Mouse (Mus musculus) cortical plate, adult 2 months (tissue): ENCODE measurements around the gene Lyg1. TPM values are rescaled to one million over a fixed set of nuclear protein-coding genes. Genes with fewer than 3 reads are reported as not detected.

Experiments
- H3K27ac ChIP-seq: fragments of 200-500 bp; 2 replicates; pipeline ENCODE4 v1.5.1; 2012; ENCODE audit warnings: low read length, control low read depth, inconsistent platforms; ENCODE audit not compliant: insufficient read depth
- H3K4me1 ChIP-seq: fragments of 200-500 bp; 2 replicates; pipeline ENCODE4 v1.6.1; 2011; ENCODE audit warnings: low read length; ENCODE audit not compliant: control insufficient read depth, insufficient read depth
- H3K4me3 ChIP-seq: fragments of 200-500 bp; 2 replicates; pipeline ENCODE4 v1.5.1; 2011; ENCODE audit warnings: mild to moderate bottlenecking, low read length, control low read depth; ENCODE audit not compliant: insufficient read depth
- CTCF ChIP-seq: fragments of 200-500 bp; IDR thresholded peaks from 2 replicates; pipeline ENCODE4 v1.5.1; 2011; ENCODE audit warnings: mild to moderate bottlenecking, control low read depth, low read length; ENCODE audit not compliant: insufficient read depth; ENCODE audit errors: extremely low read depth
- POLR2A ChIP-seq: fragments of 200-500 bp; IDR thresholded peaks from 2 replicates; pipeline ENCODE4 v1.6.1; 2011; ENCODE audit warnings: mild to moderate bottlenecking, low read length, control low read depth; ENCODE audit not compliant: insufficient read depth; ENCODE audit errors: extremely low read depth
- polyA plus RNA-seq: library from polyadenylated mRNA; depleted of rRNA; stranded (reverse); fragments of >200 nt; gene quantifications from 2 replicates; pipeline ENCODE4 v1.2.3, GENCODE M21; 2012; rRNA removed

Lyg1 gene
- polyA plus RNA-seq, result not detected in 2 replicates

DNA sequence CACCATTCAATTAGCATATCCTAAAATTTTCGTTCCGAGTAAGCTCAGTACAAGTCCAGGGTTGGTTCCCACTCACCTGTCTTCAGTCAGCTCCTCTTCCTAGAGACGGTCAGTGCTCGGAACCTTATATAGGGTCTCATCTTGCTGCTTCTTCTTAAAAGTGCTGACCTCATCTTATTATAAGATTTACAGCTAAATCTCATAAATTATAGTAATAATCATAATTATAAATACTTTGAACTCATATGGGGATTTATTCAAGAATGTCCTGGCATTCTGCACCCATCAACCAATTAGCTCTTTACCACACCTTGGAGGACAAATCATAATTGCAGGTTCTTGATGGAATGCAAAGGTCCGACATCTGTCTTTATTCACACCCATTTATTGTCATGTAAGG, at the start of gene Lyg1:
Lyg1 (minus strand) TSS at position 101 of the 400 bp plus-strand sequence.
- no peak within 1 kb of the TSS for H3K27ac ChIP-seq
- H3K4me3 ChIP-seq, result no peak within 1 kb of the TSS
- no peaks in the 10 kb centered on the region for H3K4me1 ChIP-seq
- TF ChIP-seq CTCF, result no peak
- no peak for TF ChIP-seq POLR2A

DNA sequence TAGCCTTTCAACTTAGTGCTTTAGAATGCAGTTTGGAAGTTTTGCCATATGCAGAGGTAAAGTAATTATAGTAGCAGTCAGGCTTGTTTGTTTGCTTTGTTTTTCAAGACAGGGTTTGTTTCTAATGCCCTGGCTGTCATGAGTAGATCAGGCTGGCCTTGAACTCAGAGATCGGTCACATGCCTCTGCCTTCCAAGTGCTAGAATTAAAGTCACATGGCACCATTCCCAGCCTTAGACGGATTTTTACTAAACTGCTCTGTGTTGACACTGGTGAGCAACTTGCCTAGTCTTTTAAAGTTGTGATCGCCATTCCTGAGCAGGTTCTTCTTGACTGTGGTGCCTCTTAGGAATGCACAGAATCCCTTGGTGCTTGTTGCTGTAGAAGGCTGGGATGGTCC, 49.2 kb upstream of the Lyg1 start:
- TF ChIP-seq CTCF, result no peak
- no peak for TF ChIP-seq POLR2A
- no peaks in the 10 kb centered on the region for H3K4me1 ChIP-seq
- H3K4me3 ChIP-seq, result no peak overlapping the region
- H3K27ac ChIP-seq, result no peak overlapping the region

DNA sequence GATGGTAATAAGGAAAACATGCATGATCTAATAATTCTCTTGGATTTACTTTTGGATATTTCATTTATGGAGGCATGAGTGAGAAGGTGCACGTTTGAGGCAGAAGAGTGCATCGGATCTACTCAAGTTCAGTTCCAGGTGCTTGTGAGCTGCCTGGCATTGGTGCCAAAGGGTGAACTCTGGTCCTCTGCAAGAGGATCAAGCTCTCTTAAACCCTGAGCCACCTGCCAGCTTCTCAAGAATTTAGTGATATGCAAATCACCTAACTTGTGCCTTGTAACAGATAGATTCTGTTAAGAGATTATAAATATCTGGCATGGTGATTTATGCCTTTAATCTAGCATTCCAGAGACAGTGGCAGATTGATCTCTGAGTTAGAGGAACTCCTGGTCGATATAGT, 45.5 kb upstream of the Lyg1 start:
- no peak overlapping the region for H3K4me3 ChIP-seq
- TF ChIP-seq POLR2A (no peak), CTCF (no peak)
- H3K27ac ChIP-seq, result no peak overlapping the region
- no peaks in the 10 kb centered on the region for H3K4me1 ChIP-seq

DNA sequence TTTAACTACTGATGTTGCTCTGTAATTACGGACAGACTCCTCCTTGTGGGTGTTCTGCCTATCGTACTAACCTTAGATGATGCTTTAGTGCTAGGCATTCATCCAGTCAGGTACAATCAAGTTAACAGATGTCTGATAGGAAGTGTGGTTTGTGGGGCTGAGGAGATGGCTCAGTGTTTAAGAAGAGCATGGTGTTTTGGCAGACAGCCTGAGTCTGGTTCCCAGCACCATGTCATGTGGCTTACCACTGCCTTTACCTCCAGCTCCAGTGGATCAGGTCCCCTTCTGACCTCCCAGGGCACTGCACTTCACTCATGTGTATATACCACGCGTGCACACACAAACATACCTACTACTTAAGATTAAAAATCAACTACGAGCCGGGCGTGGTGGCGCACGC, 44.4 kb upstream of the Lyg1 start:
- H3K4me3 ChIP-seq, result no peak overlapping the region
- TF ChIP-seq CTCF, result no peak
- no peak for TF ChIP-seq POLR2A
- H3K4me1 ChIP-seq, result no peaks in the 10 kb centered on the region
- no peak overlapping the region for H3K27ac ChIP-seq

DNA sequence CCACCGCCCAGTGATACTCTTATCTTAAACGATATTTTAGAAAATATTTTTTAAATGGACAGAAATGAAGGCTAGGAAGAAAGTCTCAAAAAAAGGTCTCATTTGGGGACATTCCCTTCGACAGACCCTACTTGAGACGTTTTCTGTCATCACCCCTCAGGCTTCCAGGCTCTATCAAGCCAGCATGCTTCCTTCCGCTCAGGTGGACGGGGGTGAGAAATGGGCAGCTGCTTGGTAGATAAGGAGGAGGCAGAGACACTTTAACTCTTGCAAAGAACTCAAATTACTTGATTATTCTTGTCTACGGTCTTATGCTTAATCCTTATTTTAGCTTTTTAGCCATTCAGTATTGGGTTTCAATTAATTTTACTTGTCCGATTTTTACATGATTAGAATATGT, 43.3 kb upstream of the Lyg1 start:
- Histone ChIP-seq H3K27ac (no peak overlapping the region), H3K4me3 (no peak overlapping the region), H3K4me1 (no peaks in the 10 kb centered on the region; the same call in 1 of the 2 replicates)
- TF ChIP-seq POLR2A, result no peak
- no peak for TF ChIP-seq CTCF

DNA sequence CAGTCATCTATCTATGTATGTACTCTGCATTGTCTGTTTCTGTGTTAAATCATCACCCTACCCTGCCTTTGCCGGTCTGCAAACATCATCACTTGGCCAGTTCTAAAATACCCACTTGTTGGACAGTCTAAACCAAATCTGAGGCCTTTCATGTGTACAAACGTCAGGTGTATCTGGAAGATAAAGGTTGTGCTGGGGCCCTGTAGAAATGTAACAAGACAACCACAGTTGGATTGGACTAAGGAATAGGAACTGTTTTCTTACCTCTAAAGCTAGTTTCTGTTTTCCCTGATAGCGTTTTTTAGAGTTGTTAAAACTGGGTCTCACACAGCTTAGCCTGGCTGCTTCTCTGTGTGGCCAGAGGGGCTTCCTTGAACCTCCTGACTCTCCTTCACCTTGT, 42.0 kb upstream of the Lyg1 start:
- Histone ChIP-seq H3K4me3 (no peak overlapping the region; the same call in 1 of the 2 replicates), H3K4me1 (no peaks in the 10 kb centered on the region; the same call in 1 of the 2 replicates), H3K27ac (no peak overlapping the region)
- TF ChIP-seq POLR2A (no peak), CTCF (no peak)

DNA sequence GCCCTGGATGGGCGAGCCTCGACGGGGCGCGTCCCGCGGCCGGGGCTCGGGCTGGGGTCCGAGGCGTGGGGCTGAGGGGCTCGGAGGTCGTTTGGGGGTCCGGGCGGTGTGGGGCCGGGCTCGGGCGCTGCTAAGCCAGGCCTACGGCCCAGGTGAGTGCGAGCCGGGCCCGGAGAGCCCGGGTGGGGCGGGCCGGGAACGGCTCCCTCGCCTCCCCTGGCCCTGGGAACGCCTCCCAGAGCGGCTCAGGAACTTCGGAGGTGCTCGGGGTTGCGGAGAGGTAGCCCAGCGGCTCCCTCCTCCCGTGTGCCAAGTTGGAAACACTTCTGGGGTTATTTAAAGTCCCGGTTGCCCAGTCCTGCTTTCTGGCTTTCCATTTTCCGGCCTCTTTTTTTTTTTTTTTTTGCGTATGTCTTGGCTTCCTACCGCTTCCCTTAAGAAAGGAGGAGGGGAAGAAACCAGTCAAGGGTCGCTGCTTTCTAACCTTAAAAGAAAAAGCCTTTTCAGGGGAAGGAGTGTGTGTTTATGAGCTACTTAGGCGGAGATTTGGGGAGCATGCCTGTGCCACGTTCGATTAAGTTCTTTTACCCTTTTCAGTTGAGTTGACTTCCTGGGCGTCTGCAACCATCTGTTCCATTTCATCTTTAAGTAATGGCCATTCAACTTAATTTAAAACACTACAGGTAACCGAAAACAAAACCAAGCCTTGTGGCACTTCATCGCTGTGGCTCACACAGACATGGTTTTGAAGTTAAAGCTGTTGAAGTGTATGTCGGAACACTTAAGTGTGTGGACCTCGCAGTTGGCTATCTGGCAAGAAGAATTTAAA, 41.0 kb upstream of the Lyg1 start:
- no peak for TF ChIP-seq POLR2A
- TF ChIP-seq CTCF, result no peak
- Histone ChIP-seq H3K4me3 (peak overlapping the region; percentile 81), H3K4me1 (no peaks in the 10 kb centered on the region; the same call in 1 of the 2 replicates), H3K27ac (no peak overlapping the region)

DNA sequence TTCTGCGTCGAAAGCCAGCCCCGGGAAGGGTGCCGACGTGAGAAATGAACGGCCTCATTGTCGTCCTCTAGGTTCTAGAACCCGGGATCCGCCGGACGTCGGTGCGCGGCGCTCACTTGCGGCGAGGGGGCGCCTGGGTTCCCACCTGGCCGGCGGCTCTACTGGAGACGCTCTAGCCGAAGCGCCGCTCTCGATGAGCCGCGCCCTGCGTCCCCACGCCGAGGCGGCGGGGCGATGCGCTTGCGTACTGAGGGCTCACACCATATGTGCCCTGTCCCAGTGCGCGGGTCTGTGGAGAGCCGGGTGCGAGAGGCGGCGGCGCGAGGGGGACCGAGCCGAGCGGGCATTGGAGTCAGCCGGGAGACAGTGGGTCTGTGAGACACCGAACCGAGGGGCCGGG, 40.3 kb upstream of the Lyg1 start, which contains the start of the genes Txndc9 and Eif5b:
Txndc9 (minus strand) TSS at position 27 of the 400 bp plus-strand sequence.
Eif5b (plus strand) TSS at position 144 of the 400 bp plus-strand sequence.
- Histone ChIP-seq H3K27ac (peak within 1 kb of the TSS; percentile 94), H3K4me3 (peak within 1 kb of the TSS; percentile 81), H3K4me1 (no peaks in the 10 kb centered on the region; the same call in 1 of the 2 replicates)
- TF ChIP-seq CTCF (0 out of 2 replicates have a peak, but pooled peaks have one; percentile 11), POLR2A (no peak)

DNA sequence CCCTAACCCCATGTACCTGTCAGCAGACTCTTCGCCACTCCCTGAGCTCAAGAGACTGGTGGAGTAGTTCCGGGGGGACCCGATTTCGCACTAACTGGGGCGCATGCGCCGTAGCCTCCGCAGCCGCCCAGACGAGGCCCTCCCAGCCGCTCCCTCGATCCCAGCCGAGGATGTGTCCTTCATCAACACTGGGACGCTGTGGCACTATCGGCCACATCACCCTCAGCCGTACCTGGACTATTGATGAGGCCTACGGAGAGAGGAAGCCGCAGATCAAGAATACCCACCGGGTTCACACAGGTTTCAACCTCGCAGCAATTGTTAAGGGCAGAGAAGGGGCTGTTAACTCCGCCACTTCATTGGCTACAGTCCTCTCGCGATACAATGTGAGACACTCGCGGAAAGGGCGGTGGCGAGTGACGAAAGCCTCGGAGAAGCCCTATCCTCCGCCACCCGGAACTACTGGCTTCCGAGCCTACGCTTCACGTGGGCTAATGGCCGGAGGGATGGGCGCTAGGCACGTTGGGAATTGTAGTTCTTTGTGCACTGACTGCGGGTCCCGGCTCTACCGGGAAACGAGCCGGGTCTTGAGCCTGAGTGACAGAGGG, 39.4 kb upstream of the Lyg1 start:
- H3K4me3 ChIP-seq, result peak overlapping the region; percentile 81
- TF ChIP-seq CTCF, result no peak
- TF ChIP-seq POLR2A, result peak; percentile 63
- peak overlapping the region; percentile 94 for H3K27ac ChIP-seq
- H3K4me1 ChIP-seq, result no peaks in the 10 kb centered on the region; the same call in 1 of the 2 replicates

DNA sequence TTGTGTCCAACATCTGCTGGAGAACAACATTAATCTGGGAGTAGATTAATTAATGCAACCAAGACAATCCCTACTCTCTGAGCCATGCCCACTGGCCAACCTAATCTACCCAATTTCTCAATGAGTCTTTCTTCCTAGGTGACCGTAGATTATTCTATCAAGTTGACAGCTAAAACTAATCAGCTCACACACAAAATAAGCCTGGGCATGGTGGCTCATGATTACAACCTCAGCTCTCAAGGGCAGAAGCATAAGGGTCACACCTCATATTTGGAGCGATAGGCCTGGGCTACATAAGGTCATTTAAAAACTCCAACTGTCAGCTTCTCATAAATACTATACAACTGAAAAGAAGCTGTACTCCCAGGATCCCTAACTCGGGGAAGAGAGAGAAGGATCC, 38.7 kb upstream of the Lyg1 start:
- Histone ChIP-seq H3K27ac (no peak overlapping the region), H3K4me1 (no peaks in the 10 kb centered on the region; the same call in 1 of the 2 replicates), H3K4me3 (peak overlapping the region; percentile 81)
- TF ChIP-seq POLR2A (no peak), CTCF (no peak)
